Mouse (Mus musculus) urinary bladder, adult 2 months (tissue): ENCODE data around the gene Sgca. TPM values are rescaled to one million over a fixed set of nuclear protein-coding genes. Genes with fewer than 3 reads are reported as not detected.

ENCODE experiments used
- DNase-seq: peaks from one replicate; pipeline ENCODE4 v3.0.0; 2022; ENCODE audit warnings: low spot score
- polyA plus RNA-seq: library from polyadenylated mRNA; depleted of rRNA; stranded (reverse); fragments of >200 nt; gene quantifications from 2 replicates; pipeline ENCODE4 v1.2.3, GENCODE M21; 2012; rRNA removed

Gene Sgca
- polyA plus RNA-seq, 1 experiment, result 69.2 TPM

GRCm38 (mm10) chr11:94913302-94914090, 62.6 kb downstream of the Sgca start:
- DNase-seq, result no peak

Other genes starting within 250 kb of the Sgca start
- 0.07 and 0.17 TPM in 2 replicates for gene Cdc34b, start 234.5 kb downstream of the Sgca start, polyA plus RNA-seq
- not detected in 2 replicates for gene Tmem92, start 193.6 kb downstream of the Sgca start, polyA plus RNA-seq
- gene Col1a1, start 40.1 kb downstream of the Sgca start, polyA plus RNA-seq, result 953 and 1,532 TPM in 2 replicates
- 0.19 and 0.22 TPM in 2 replicates for gene Hils1, start 8.7 kb downstream of the Sgca start, polyA plus RNA-seq
- gene Ppp1r9b, start 14.7 kb upstream of the Sgca start, polyA plus RNA-seq, result 16.0 and 35.7 TPM in 2 replicates
- gene Samd14, start 33.6 kb upstream of the Sgca start, polyA plus RNA-seq, result 5.8 and 9.6 TPM in 2 replicates
- gene Pdk2, start 65.0 kb upstream of the Sgca start, polyA plus RNA-seq, result 34.6 and 59.4 TPM in 2 replicates
- gene Itga3, start 100.5 kb upstream of the Sgca start, polyA plus RNA-seq, result 55.1 and 58.8 TPM in 2 replicates
- gene Dlx3, start 143.8 kb upstream of the Sgca start, polyA plus RNA-seq, result 0.39 and 0.41 TPM in 2 replicates
- gene Dlx4, start 169.9 kb upstream of the Sgca start, polyA plus RNA-seq, result 0.27 and 0.36 TPM in 2 replicates